Mouse (Mus musculus): ENCODE measurements at regions not wholly inside any gene's neighbourhood (a gene's known extent, or its start where the extent isn't known, plus 50 kb on each side); places are given as distances from the start of the nearest gene placed in this dataset.

DNA sequence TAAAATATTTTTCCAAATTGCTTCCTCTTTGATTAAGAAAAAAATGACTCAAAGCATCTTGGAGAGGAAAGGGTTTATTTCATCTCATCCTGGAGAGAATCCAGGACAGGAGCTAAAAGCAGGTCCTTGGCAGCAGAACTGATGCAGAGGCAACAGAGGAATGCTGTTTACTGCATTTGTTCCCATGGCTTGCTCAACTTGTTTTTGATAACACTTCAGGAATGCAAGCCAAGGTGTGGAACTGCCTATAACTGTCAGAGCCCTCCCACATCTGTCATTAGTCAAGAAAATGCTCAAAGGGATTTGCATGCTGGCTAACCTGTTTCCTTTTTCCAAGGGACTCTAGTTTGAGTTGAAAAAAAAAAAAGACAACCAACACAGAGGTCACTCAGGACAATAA is 714.2 kb downstream of the Ets1 start:
- no peak for TF ChIP-seq IRF4 (IDR thresholded peaks at IDR 0.05; ENCODE audit: low read depth, low read length)
- TF ChIP-seq RCOR1 (conservative IDR thresholded peaks at IDR 0.05; ENCODE audit: low read depth, low read length): no peak
- TF ChIP-seq ZC3H11A (IDR thresholded peaks at IDR 0.05; ENCODE audit: low read depth, low read length): no peak
- TF ChIP-seq MAFK (IDR thresholded peaks at IDR 0.05; ENCODE audit: insufficient replicate concordance, low read length): no peak
- no peak for TF ChIP-seq MAZ (IDR thresholded peaks at IDR 0.05; ENCODE audit: low read depth, low read length)
- TF ChIP-seq POLR2AphosphoS2 (IDR thresholded peaks at IDR 0.05; ENCODE audit: low read depth, low read length): no peak
- TF ChIP-seq POLR2A (IDR thresholded peaks at IDR 0.05; ENCODE audit: low read depth, low read length): no peak
- TF ChIP-seq CTCF (conservative IDR thresholded peaks at IDR 0.05 in 1 of 2, IDR thresholded peaks at IDR 0.05 in 1 of 2; ENCODE audit: low read depth in 2 of 2, low read length in 2 of 2): no peak
- no peak for TF ChIP-seq SMC3 (IDR thresholded peaks at IDR 0.05; ENCODE audit: low read depth, low read length)
- TF ChIP-seq CHD1 (IDR thresholded peaks at IDR 0.05; ENCODE audit: low read depth, low read length): no peak
- TF ChIP-seq TCF12 (IDR thresholded peaks at IDR 0.05; ENCODE audit: low read depth, low read length): no peak
